Mouse (Mus musculus) neural tube, embryonic 13.5 days (tissue): ENCODE measurements around the gene Bcat2. TPM values are rescaled to one million over a fixed set of nuclear protein-coding genes. Genes with fewer than 3 reads are reported as not detected.
"Not testable (repeated sequence)": the region's sequence is repeated elsewhere in the genome, so short reads cannot be mapped to it uniquely, and the experiment has no call there.

Experiments
- ATAC-seq: fragments of 200-750 bp; cut with Nextera tagmentation; 2 replicates; pipeline ENCODE4 v1.8.0; 2017; ENCODE audit warnings: low read depth, mild to moderate bottlenecking, moderate TSS enrichment, moderate library complexity
- H3K27ac ChIP-seq: fragments of 300-500 bp; sonication (generic); replicated peaks from 2 replicates; pipeline ENCODE4 v1.5.1; 2015; ENCODE audit warnings: moderate library complexity, mild to moderate bottlenecking, inconsistent platforms
- H3K27me3 ChIP-seq: fragments of 300-500 bp; sonication (generic); 2 replicates; pipeline ENCODE4 v1.6.1; 2015; ENCODE audit warnings: mild to moderate bottlenecking, inconsistent platforms
- H3K36me3 ChIP-seq: fragments of 300-500 bp; sonication (generic); 2 replicates; pipeline ENCODE4 v1.6.1; 2015; ENCODE audit warnings: mild to moderate bottlenecking, inconsistent platforms
- H3K4me1 ChIP-seq: fragments of 300-500 bp; sonication (generic); replicated peaks from 2 replicates; pipeline ENCODE4 v1.6.1; 2015; ENCODE audit warnings: inconsistent platforms
- H3K4me2 ChIP-seq: fragments of 300-500 bp; sonication (generic); 2 replicates; pipeline ENCODE4 v1.6.1; 2015; ENCODE audit warnings: inconsistent platforms, mild to moderate bottlenecking, moderate library complexity
- H3K4me3 ChIP-seq: fragments of 300-500 bp; sonication (generic); 2 replicates; pipeline ENCODE4 v1.5.1; 2015; ENCODE audit warnings: mild to moderate bottlenecking, inconsistent platforms
- H3K9ac ChIP-seq: fragments of 300-500 bp; sonication (generic); 2 replicates; pipeline ENCODE4 v1.6.1; 2015; ENCODE audit warnings: moderate library complexity, mild to moderate bottlenecking, inconsistent platforms
- H3K9me3 ChIP-seq: fragments of 300-500 bp; sonication (generic); 2 replicates; pipeline ENCODE4 v1.6.1; 2016; ENCODE audit warnings: inconsistent platforms
- WGBS: fragments of 180-500 bp; shearing (Covaris S2); methylation state at CpG from one replicate; pipeline ENCODE4 v1.1.7; 2015; 5-methylcytosine and 5-hydroxymethylcytosine counted together
- polyA plus RNA-seq: library from polyadenylated mRNA; unstranded; fragments of >200 nt; fragmentation: Nextera tagmentation; extraction: Ambion mirVana; gene quantifications from 2 replicates; pipeline ENCODE4 v1.2.1, GENCODE M21; 2015

Gene Bcat2
- 24.0 and 24.1 TPM in 2 replicates for polyA plus RNA-seq

GRCm38 (mm10) chr7:45570103-45570741 is at the start of gene Bcat2:
Gene Bcat2 (plus strand): TSS chr7:45570153.
- WGBS: 3% methylated on average over 42 of the region's 42 CpGs
- H3K36me3 ChIP-seq: no peaks in the 10 kb centered on the region
- H3K27ac ChIP-seq: peak within 1 kb of the TSS; percentile 89
- H3K9me3 ChIP-seq: no peaks in the 10 kb centered on the region
- H3K27me3 ChIP-seq: no peaks in the 10 kb centered on the region
- peak within 1 kb of the TSS; percentile 70 for H3K4me2 ChIP-seq
- ATAC-seq: peak; percentile 61; the same call in 1 of the 2 replicates
- H3K4me1 ChIP-seq: peaks cover 35% of the 10 kb centered on the region
- H3K9ac ChIP-seq: peak within 1 kb of the TSS; percentile 90
- H3K4me3 ChIP-seq: peak within 1 kb of the TSS; percentile 69

- no peaks in the 10 kb centered on the region for H3K9me3 ChIP-seq
- H3K4me2 ChIP-seq: no peak overlapping the region
- H3K4me1 ChIP-seq: peaks cover 34% of the 10 kb centered on the region
- 97% methylated on average over 7 of the region's 7 CpGs for WGBS
- 0 out of 2 replicates have a peak, but pooled peaks cover 3% of the 10 kb centered on the region for H3K36me3 ChIP-seq
- H3K27me3 ChIP-seq: no peaks in the 10 kb centered on the region
- no peak overlapping the region for H3K4me3 ChIP-seq
- no peak overlapping the region for H3K27ac ChIP-seq
- no peak for ATAC-seq
- H3K9ac ChIP-seq: no peak overlapping the region
Observed at GRCm38 (mm10) chr7:45520605-45521004, 49.3 kb upstream of the Bcat2 start.

- Histone ChIP-seq H3K27ac (peak overlapping the region; percentile 88), H3K36me3 (0 out of 2 replicates have a peak, but pooled peaks cover 3% of the 10 kb centered on the region), H3K27me3 (no peaks in the 10 kb centered on the region), H3K9me3 (no peaks in the 10 kb centered on the region), H3K4me1 (peaks cover 37% of the 10 kb centered on the region), H3K9ac (peak overlapping the region; percentile 72), H3K4me2 (peak overlapping the region; percentile 58), H3K4me3 (peak overlapping the region; percentile 48)
- peak; percentile 63 for ATAC-seq
- under 1% methylated on average over 28 of the region's 28 CpGs for WGBS
Observed at GRCm38 (mm10) chr7:45521728-45522184, 48.2 kb upstream of the Bcat2 start.

GRCm38 (mm10) chr7:45522194-45522752 is 47.7 kb upstream of the Bcat2 start:
- Histone ChIP-seq H3K9ac (peak overlapping the region; percentile 72; the same call in 1 of the 2 replicates), H3K4me1 (peaks cover 37% of the 10 kb centered on the region), H3K9me3 (no peaks in the 10 kb centered on the region), H3K27me3 (no peaks in the 10 kb centered on the region), H3K4me3 (peak overlapping the region; percentile 48), H3K27ac (peak overlapping the region; percentile 88; the same call in 1 of the 2 replicates), H3K36me3 (0 out of 2 replicates have a peak, but pooled peaks cover 3% of the 10 kb centered on the region), H3K4me2 (peak overlapping the region; percentile 58)
- no peak for ATAC-seq
- WGBS: 57% methylated on average over 16 of the region's 16 CpGs

GRCm38 (mm10) chr7:45522957-45523676 is 46.8 kb upstream of the Bcat2 start:
- Histone ChIP-seq H3K4me2 (peak overlapping the region; percentile 33), H3K9me3 (no peaks in the 10 kb centered on the region), H3K27me3 (no peaks in the 10 kb centered on the region), H3K9ac (no peak overlapping the region), H3K4me1 (peaks cover 37% of the 10 kb centered on the region), H3K4me3 (peak overlapping the region; percentile 10; the same call in 1 of the 2 replicates), H3K27ac (no peak overlapping the region), H3K36me3 (0 out of 2 replicates have a peak, but pooled peaks cover 3% of the 10 kb centered on the region)
- no peak for ATAC-seq
- 75% methylated on average over 18 of the region's 18 CpGs for WGBS

GRCm38 (mm10) chr7:45523678-45524170 is 46.2 kb upstream of the Bcat2 start:
- peak overlapping the region; percentile 54; the same call in 1 of the 2 replicates for H3K9ac ChIP-seq
- no peak overlapping the region for H3K27ac ChIP-seq
- 0 out of 2 replicates have a peak, but pooled peaks cover 3% of the 10 kb centered on the region for H3K36me3 ChIP-seq
- H3K4me3 ChIP-seq: no peak overlapping the region
- no peaks in the 10 kb centered on the region for H3K27me3 ChIP-seq
- peaks cover 37% of the 10 kb centered on the region for H3K4me1 ChIP-seq
- H3K4me2 ChIP-seq: peak overlapping the region; percentile 33
- H3K9me3 ChIP-seq: no peaks in the 10 kb centered on the region
- 82% methylated on average over 13 of the region's 13 CpGs for WGBS
- no peak for ATAC-seq

GRCm38 (mm10) chr7:45524841-45525621 is 44.9 kb upstream of the Bcat2 start:
- WGBS: 34% methylated on average over 12 of the region's 12 CpGs
- Histone ChIP-seq H3K4me2 (peak overlapping the region; percentile 84), H3K27me3 (no peaks in the 10 kb centered on the region), H3K4me3 (peak overlapping the region; percentile 77), H3K36me3 (0 out of 2 replicates have a peak, but pooled peaks cover 3% of the 10 kb centered on the region), H3K4me1 (peaks cover 37% of the 10 kb centered on the region), H3K9ac (peak overlapping the region; percentile 88), H3K9me3 (no peaks in the 10 kb centered on the region), H3K27ac (peak overlapping the region; percentile 89)
- 0 out of 2 replicates have a peak, but pooled peaks have one; percentile 1 for ATAC-seq

- WGBS: under 1% methylated on average over 54 of the region's 54 CpGs
- peaks cover 37% of the 10 kb centered on the region for H3K4me1 ChIP-seq
- ATAC-seq: peak; percentile 73
- H3K9ac ChIP-seq: peak within 1 kb of the TSS; percentile 88
- H3K4me3 ChIP-seq: peak within 1 kb of the TSS; percentile 77
- H3K9me3 ChIP-seq: no peaks in the 10 kb centered on the region
- no peaks in the 10 kb centered on the region for H3K27me3 ChIP-seq
- 0 out of 2 replicates have a peak, but pooled peaks cover 3% of the 10 kb centered on the region for H3K36me3 ChIP-seq
- peak within 1 kb of the TSS; percentile 89 for H3K27ac ChIP-seq
- peak within 1 kb of the TSS; percentile 84 for H3K4me2 ChIP-seq
Observed at GRCm38 (mm10) chr7:45525809-45526473, 44.0 kb upstream of the Bcat2 start, which contains the start of the genes Ppp1r15a and Plekha4. Gene Ppp1r15a (minus strand): TSS chr7:45526268. Gene Plekha4 (plus strand): TSS chr7:45526330.

GRCm38 (mm10) chr7:45526474-45527120 is 43.4 kb upstream of the Bcat2 start:
- ATAC-seq: no peak
- peak overlapping the region; percentile 88 for H3K9ac ChIP-seq
- H3K9me3 ChIP-seq: no peaks in the 10 kb centered on the region
- peak overlapping the region; percentile 77 for H3K4me3 ChIP-seq
- 0 out of 2 replicates have a peak, but pooled peaks cover 3% of the 10 kb centered on the region for H3K36me3 ChIP-seq
- H3K4me2 ChIP-seq: peak overlapping the region; percentile 84
- H3K4me1 ChIP-seq: peaks cover 32% of the 10 kb centered on the region
- 26% methylated on average over 7 of the region's 7 CpGs for WGBS
- no peaks in the 10 kb centered on the region for H3K27me3 ChIP-seq
- H3K27ac ChIP-seq: peak overlapping the region; percentile 89

- H3K9ac ChIP-seq, H3K4me2 ChIP-seq, H3K36me3 ChIP-seq, ATAC-seq, H3K27me3 ChIP-seq, H3K27ac ChIP-seq, H3K9me3 ChIP-seq, H3K4me3 ChIP-seq: not testable (repeated sequence)
- peaks cover 30% of the 10 kb centered on the region for H3K4me1 ChIP-seq
- WGBS: 90% methylated on average over 6 of the region's 6 CpGs
Observed at GRCm38 (mm10) chr7:45527169-45527568, 42.8 kb upstream of the Bcat2 start.
